ENCODE assay signal across 8 mouse cellular contexts in the genomic region with DNA sequence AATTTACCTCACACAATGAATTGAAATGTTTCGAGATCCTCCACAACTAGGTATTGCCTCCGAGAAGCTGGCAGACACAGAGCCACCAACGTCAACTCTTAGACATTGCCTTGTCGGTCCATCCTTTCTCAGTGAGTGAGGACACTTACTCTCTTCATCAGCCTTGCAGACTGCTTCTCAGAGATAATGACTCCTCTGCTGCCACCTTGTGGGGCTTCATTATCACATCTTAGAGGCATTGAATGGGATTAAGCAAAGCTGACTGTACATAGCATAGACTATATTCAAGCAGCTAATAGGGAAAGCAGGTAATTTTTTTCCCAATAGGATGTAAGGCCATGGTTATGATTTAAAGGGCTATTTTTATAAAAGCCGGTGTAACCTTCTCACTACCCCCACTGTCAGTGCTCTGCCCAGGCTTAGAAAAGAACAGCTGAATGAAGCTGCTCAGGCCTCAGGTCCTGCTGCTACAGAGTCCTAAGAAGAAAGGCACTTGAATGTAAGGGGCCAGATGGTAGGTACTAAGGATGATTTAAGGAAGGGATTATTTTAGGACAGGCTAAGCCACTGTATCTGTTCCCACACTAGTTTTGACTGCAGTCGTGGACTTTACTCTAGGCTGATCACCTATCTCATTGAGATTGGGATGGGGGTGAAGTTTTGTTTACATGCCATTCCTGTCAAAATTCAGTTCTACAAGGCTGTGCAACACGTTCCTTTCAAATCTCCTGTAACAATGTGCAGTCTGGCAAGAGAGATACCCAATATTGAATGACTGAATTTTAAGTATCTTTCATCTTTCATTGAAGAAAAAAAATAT. TPM values are rescaled to one million over a fixed set of nuclear protein-coding genes. Genes with fewer than 3 reads are reported as not detected.
DNase-seq lines count a peak whose midpoint lies in the region; ATAC-seq lines count a peak whose summit lies in the region.

No protein-coding gene starts in this region.

- no peak overlapping the region for H3K4me3 ChIP-seq in neural tube, embryonic 11.5 days (ENCODE audit: low read depth, low read length)

- H3K4me1 ChIP-seq in neural tube, embryonic 11.5 days (ENCODE audit: control insufficient read depth, insufficient read depth, low read length), result no peaks in the 10 kb centered on the region

- H3K9me3 ChIP-seq in neural tube, embryonic 11.5 days (ENCODE audit: control insufficient read depth, low read length), result no peaks in the 10 kb centered on the region

- DNase-seq in neural tube, embryonic 11.5 days (ENCODE audit: low spot score), result peak; percentile 65
- DNase-seq in neural tube, embryonic 10.5 days (ENCODE audit: extremely low spot score, low spot score), result no peak
- peak; percentile 54 for DNase-seq in c-Kit-positive CD71-positive TER-119-negative erythroid progenitor cells, embryonic 14.5 days (ENCODE audit: low read depth)
- DNase-seq in frontal cortex, adult 2 months (ENCODE audit: extremely low spot score in 1 of 2, low spot score in 1 of 2), result peak; percentile 56 to 87
- DNase-seq in kidney, adult 18-20 months, result peak; percentile 65
- peak; percentile 69 for DNase-seq in left cerebral cortex, postnatal 4 days
- DNase-seq in testis, postnatal 14 days (ENCODE audit: low spot score), result peak; percentile 24

- no peak overlapping the region for H3K9ac ChIP-seq in neural tube, embryonic 11.5 days (ENCODE audit: low read length)

- WGBS in neural tube, embryonic 11.5 days, result 46% methylated on average over 7 of the region's 7 CpGs

- no peaks in the 10 kb centered on the region for H3K27me3 ChIP-seq in neural tube, embryonic 11.5 days (ENCODE audit: control insufficient read depth, insufficient read depth, low read length)

- no peak overlapping the region for H3K27ac ChIP-seq in neural tube, embryonic 11.5 days (ENCODE audit: low read depth, low read length)

- peak; percentile 47; the same call in 1 of the 2 replicates for ATAC-seq in neural tube, embryonic 11.5 days (ENCODE audit: insufficient read depth, low FRiP score, low TSS enrichment)
- ATAC-seq in monocyte, adult 5-6 weeks (replicated peaks; ENCODE audit: insufficient number of reproducible peaks, low FRiP score, low TSS enrichment, poor library complexity, severe bottlenecking), result peak; percentile 74

- intact Hi-C loops in left cerebral cortex, postnatal 4 days (cut with DNase I), result loop anchor here (10.0 kb wide), 1 partner anchor 800 kb away; no protein-coding TSS in a partner anchor

- no peak overlapping the region for H3K4me2 ChIP-seq in neural tube, embryonic 11.5 days (ENCODE audit: low read depth)

- H3K36me3 ChIP-seq in neural tube, embryonic 11.5 days (ENCODE audit: control insufficient read depth, insufficient read depth, low read length), result no peaks in the 10 kb centered on the region

RNA-seq across cellular contexts. Expression of a gene that starts 8.7 kb away (rescaled TPM):
- polyA plus RNA-seq in neural tube, embryonic 11.5 days (2014; fragmentation: Nextera tagmentation; extraction: Ambion mirVana), result 1.4 and 1.8 TPM in 2 replicates
- 2.6 and 3.0 TPM in 2 replicates for polyA plus RNA-seq in frontal cortex, adult 2 months (2012; rRNA removed)
- 1 to 10 TPM; 2.1 to 2.2 TPM for total RNA-seq in left cerebral cortex, postnatal 4 days (2021)
- total RNA-seq in monocyte, adult 5-6 weeks (2017), result 27.3 to 53.1 TPM (median 48.1 TPM) in 3 replicates

RNA-seq across cellular contexts. Expression of a gene that starts 9.4 kb away (rescaled TPM):
- polyA plus RNA-seq in neural tube, embryonic 11.5 days (2014; fragmentation: Nextera tagmentation; extraction: Ambion mirVana), result 1.6 and 2.1 TPM in 2 replicates
- 18.2 and 18.4 TPM in 2 replicates for polyA plus RNA-seq in frontal cortex, adult 2 months (2012; rRNA removed)
- 1 to 10 TPM; 5.6 to 7.5 TPM for total RNA-seq in left cerebral cortex, postnatal 4 days (2021)
- 1.3 to 13.8 TPM (median 1.4 TPM) in 3 replicates for total RNA-seq in monocyte, adult 5-6 weeks (2017)
